Mouse (Mus musculus): Measurements from ENCODE around the gene Igf2r. TPM values are rescaled to one million over a fixed set of nuclear protein-coding genes. Genes with fewer than 3 reads are reported as not detected.

The Igf2r gene
- polyA plus RNA-seq, 1 experiment from 2014 or later, result 11.9 TPM

DNA sequence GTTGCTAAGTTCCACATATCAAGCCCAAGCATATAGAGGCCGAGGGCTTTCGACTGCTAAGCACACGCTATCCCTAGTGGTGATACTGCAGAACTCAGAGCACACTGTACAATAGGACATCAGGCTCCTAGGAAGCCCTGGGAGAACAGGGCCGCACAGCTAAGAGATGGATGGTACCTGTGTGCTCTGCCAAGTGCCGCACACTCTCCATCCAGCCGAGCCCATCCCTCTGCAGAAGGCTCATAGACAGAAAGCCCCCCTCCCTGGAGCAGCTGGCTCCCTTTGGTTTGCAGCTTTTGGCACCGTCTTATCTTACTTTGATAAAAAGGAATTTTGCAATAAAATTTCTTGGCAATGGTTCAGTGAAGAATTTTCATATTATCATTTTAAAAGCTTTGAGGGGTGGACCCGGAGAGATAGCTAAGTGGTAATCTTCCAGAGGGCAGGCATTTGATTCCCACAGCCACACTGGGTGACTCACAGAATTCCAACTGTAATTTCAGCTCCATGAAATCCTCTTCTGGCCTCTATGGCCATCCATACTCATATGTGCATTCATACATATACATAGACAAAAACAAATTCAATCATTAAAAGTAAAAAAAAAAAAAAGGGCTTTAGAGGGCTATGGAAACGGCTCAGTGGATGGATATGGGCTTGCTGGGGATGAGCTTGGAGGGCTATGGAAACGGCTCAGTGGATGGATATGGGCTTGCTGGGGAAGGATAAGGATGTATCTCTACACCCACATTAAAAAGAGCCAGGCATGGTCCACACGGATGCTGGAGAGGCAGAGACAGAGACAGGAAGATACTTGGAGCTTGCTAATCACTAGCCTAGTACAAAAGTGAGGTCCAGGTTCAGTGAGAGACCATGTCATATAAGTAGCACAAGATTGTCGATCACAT lies 30.2 kb upstream of the Igf2r start:
- no peak for ATAC-seq
- 85% methylated on average over 12 of the region's 12 CpGs for WGBS

GRCm38 (mm10) chr17:12798571-12798970 lies 29.1 kb upstream of the Igf2r start:
- H3K4me1 ChIP-seq (replicated peaks; ENCODE audit: control insufficient read depth, insufficient read depth, low read length), result peaks cover 5% of the 10 kb centered on the region
- H3K4me3 ChIP-seq (replicated peaks; ENCODE audit: low read length), result no peak overlapping the region
- no peak for ATAC-seq
- no peak overlapping the region for H3K27ac ChIP-seq (ENCODE audit: low read length)
- H3K27me3 ChIP-seq (replicated peaks; ENCODE audit: control insufficient read depth, insufficient read depth, low read length), result no peaks in the 10 kb centered on the region
- no peaks in the 10 kb centered on the region for H3K36me3 ChIP-seq (ENCODE audit: control insufficient read depth, insufficient read depth)
- no peaks in the 10 kb centered on the region for H3K9me3 ChIP-seq (ENCODE audit: control insufficient read depth, low read length)
- no peak overlapping the region for H3K9ac ChIP-seq (replicated peaks; ENCODE audit: low read depth, low read length)
- H3K4me2 ChIP-seq (ENCODE audit: low read length), result no peak overlapping the region
- WGBS, result 94% methylated on average over 3 of the region's 3 CpGs

More for the DNA sequence above, 30.2 kb upstream of the Igf2r start:
- Histone ChIP-seq H3K36me3 (ENCODE audit: control insufficient read depth, insufficient read depth) (no peaks in the 10 kb centered on the region), H3K27me3 (replicated peaks; ENCODE audit: control insufficient read depth, insufficient read depth, low read length) (no peaks in the 10 kb centered on the region), H3K4me2 (ENCODE audit: low read length) (no peak overlapping the region), H3K4me1 (replicated peaks; ENCODE audit: control insufficient read depth, insufficient read depth, low read length) (no peaks in the 10 kb centered on the region), H3K9me3 (ENCODE audit: control insufficient read depth, low read length) (no peaks in the 10 kb centered on the region), H3K9ac (replicated peaks; ENCODE audit: low read depth, low read length) (no peak overlapping the region), H3K4me3 (replicated peaks; ENCODE audit: low read length) (no peak overlapping the region), H3K27ac (ENCODE audit: low read length) (no peak overlapping the region)

DNA sequence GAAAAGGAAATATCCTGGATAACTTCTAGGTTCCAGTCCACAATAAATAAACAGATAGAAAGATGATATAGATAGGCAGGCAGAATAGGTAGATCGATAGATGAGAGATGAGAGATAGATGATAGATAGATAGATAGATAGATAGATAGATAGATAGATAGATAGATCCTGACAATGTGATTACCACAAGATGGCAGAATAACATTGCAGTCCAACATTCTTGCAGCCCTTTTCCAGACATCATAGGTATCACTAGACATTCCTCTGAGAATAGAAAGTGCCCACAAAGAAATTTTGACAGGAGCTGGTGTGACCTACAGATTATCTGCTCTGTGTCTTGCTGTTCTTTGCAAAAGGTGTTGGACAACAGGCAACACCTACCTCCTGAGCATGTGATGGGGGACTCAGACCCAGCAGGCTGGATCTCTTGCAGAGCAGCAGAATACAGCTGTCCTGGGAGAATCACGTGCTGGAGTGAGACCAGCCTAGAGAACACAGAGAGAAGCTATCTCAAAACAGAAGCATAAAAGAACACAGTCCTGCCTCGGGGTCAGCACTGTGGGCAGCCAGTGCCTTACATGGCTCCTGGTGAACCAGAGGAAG lies 28.1 kb upstream of the Igf2r start:
- H3K9me3 ChIP-seq (ENCODE audit: control insufficient read depth, low read length), result no peaks in the 10 kb centered on the region
- H3K4me3 ChIP-seq (replicated peaks; ENCODE audit: low read length), result no peak overlapping the region
- no peak for ATAC-seq
- H3K9ac ChIP-seq (replicated peaks; ENCODE audit: low read depth, low read length), result no peak overlapping the region
- no peaks in the 10 kb centered on the region for H3K36me3 ChIP-seq (ENCODE audit: control insufficient read depth, insufficient read depth)
- H3K4me1 ChIP-seq (replicated peaks; ENCODE audit: control insufficient read depth, insufficient read depth, low read length), result peaks cover 5% of the 10 kb centered on the region
- 82% methylated on average over 3 of the region's 3 CpGs for WGBS
- no peak overlapping the region for H3K27ac ChIP-seq (ENCODE audit: low read length)
- no peaks in the 10 kb centered on the region for H3K27me3 ChIP-seq (replicated peaks; ENCODE audit: control insufficient read depth, insufficient read depth, low read length)
- H3K4me2 ChIP-seq (ENCODE audit: low read length), result no peak overlapping the region

- Histone ChIP-seq H3K27me3 (replicated peaks; ENCODE audit: control insufficient read depth, insufficient read depth, low read length) (no peaks in the 10 kb centered on the region), H3K36me3 (ENCODE audit: control insufficient read depth, insufficient read depth) (no peaks in the 10 kb centered on the region), H3K9ac (replicated peaks; ENCODE audit: low read depth, low read length) (no peak overlapping the region), H3K4me1 (replicated peaks; ENCODE audit: control insufficient read depth, insufficient read depth, low read length) (peaks cover 5% of the 10 kb centered on the region), H3K27ac (ENCODE audit: low read length) (no peak overlapping the region), H3K9me3 (ENCODE audit: control insufficient read depth, low read length) (no peaks in the 10 kb centered on the region), H3K4me2 (ENCODE audit: low read length) (no peak overlapping the region), H3K4me3 (replicated peaks; ENCODE audit: low read length) (no peak overlapping the region)
- ATAC-seq, result no peak
- 92% methylated on average over 3 of the region's 3 CpGs for WGBS
Observed at GRCm38 (mm10) chr17:12796633-12797032, 27.2 kb upstream of the Igf2r start.

GRCm38 (mm10) chr17:12793660-12794406 lies 24.4 kb upstream of the Igf2r start:
- no peaks in the 10 kb centered on the region for H3K27me3 ChIP-seq (replicated peaks; ENCODE audit: control insufficient read depth, insufficient read depth, low read length)
- peaks cover 13% of the 10 kb centered on the region for H3K4me1 ChIP-seq (replicated peaks; ENCODE audit: control insufficient read depth, insufficient read depth, low read length)
- no peaks in the 10 kb centered on the region for H3K9me3 ChIP-seq (ENCODE audit: control insufficient read depth, low read length)
- 59% methylated on average over 8 of the region's 8 CpGs for WGBS
- ATAC-seq, result peak; percentile 67; the same call in 1 of the 2 replicates
- no peaks in the 10 kb centered on the region for H3K36me3 ChIP-seq (ENCODE audit: control insufficient read depth, insufficient read depth)
- no peak overlapping the region for H3K9ac ChIP-seq (replicated peaks; ENCODE audit: low read depth, low read length)
- H3K27ac ChIP-seq (ENCODE audit: low read length), result no peak overlapping the region; the same call in 1 of the 2 replicates
- no peak overlapping the region for H3K4me3 ChIP-seq (replicated peaks; ENCODE audit: low read length)
- no peak overlapping the region for H3K4me2 ChIP-seq (ENCODE audit: low read length)

DNA sequence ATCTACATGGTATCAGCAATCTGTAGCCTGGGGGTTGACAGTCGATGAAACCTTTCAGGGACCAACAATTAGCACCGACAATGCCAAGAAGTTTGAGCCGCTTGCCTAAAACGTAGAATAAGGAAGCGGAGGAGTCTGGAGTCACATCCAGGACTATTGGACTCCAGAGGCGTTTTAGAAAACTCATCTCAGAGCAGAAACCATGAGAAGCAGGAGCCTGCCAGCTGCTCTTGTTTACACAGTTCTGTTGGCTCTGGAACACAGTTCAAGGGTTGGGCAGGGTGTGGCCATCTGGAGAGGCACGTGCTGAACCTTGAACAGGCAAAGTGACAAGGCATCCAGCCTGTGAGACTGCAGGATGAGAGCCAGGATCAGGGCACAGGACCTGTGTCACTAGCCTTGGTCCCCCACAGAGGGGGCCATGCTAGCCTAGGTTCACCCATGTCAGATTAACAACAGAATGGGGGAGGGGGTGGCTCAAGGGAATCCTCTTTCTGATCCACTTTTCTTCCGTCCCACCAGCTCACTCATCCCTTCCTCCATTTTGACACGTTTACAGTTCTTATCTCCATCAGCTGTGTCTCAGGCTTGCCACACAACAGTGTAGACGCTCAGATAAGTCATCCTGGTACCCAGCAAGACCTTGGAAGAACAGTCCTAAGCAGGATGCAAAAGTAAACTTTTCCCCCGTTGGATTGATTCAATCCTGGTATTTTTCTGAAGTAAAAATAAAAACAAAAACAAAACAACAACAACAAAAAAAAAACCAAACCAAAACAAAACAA lies 23.1 kb upstream of the Igf2r start:
- H3K36me3 ChIP-seq (ENCODE audit: control insufficient read depth, insufficient read depth), result no peaks in the 10 kb centered on the region
- H3K4me3 ChIP-seq (replicated peaks; ENCODE audit: low read length), result no peak overlapping the region
- H3K4me2 ChIP-seq (ENCODE audit: low read length), result no peak overlapping the region
- no peak overlapping the region for H3K9ac ChIP-seq (replicated peaks; ENCODE audit: low read depth, low read length)
- no peak overlapping the region for H3K27ac ChIP-seq (ENCODE audit: low read length)
- H3K9me3 ChIP-seq (ENCODE audit: control insufficient read depth, low read length), result no peaks in the 10 kb centered on the region
- peaks cover 13% of the 10 kb centered on the region for H3K4me1 ChIP-seq (replicated peaks; ENCODE audit: control insufficient read depth, insufficient read depth, low read length)
- WGBS, result 78% methylated on average over 11 of the region's 11 CpGs
- ATAC-seq, result no peak
- no peaks in the 10 kb centered on the region for H3K27me3 ChIP-seq (replicated peaks; ENCODE audit: control insufficient read depth, insufficient read depth, low read length)

- Histone ChIP-seq H3K9ac (replicated peaks; ENCODE audit: low read depth, low read length) (no peak overlapping the region), H3K27ac (ENCODE audit: low read length) (no peak overlapping the region), H3K4me2 (ENCODE audit: low read length) (no peak overlapping the region), H3K27me3 (replicated peaks; ENCODE audit: control insufficient read depth, insufficient read depth, low read length) (no peaks in the 10 kb centered on the region), H3K4me3 (replicated peaks; ENCODE audit: low read length) (no peak overlapping the region), H3K4me1 (replicated peaks; ENCODE audit: control insufficient read depth, insufficient read depth, low read length) (peaks cover 13% of the 10 kb centered on the region), H3K36me3 (ENCODE audit: control insufficient read depth, insufficient read depth) (no peaks in the 10 kb centered on the region), H3K9me3 (ENCODE audit: control insufficient read depth, low read length) (no peaks in the 10 kb centered on the region)
- ATAC-seq, result no peak
- 41% methylated on average over 4 of the region's 4 CpGs for WGBS
Observed at GRCm38 (mm10) chr17:12791420-12791819, 22.0 kb upstream of the Igf2r start.

DNA sequence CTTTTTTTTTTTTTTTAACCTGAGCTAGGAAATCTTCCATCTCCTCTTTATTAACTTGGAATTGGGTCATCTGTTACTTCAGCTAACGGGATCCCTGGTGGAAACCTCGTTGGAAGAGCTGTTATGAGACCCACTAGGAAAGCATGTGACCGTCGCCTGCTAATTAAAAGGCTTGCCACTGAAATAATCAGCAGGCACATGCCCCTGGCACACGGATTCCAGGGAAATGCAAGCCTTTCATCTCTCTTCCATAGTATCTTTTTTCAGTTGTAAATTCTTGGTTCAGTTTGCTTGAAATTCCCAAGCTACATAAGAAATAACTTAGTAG lies 21.6 kb upstream of the Igf2r start:
- Histone ChIP-seq H3K4me2 (ENCODE audit: low read length) (no peak overlapping the region), H3K27ac (ENCODE audit: low read length) (no peak overlapping the region), H3K4me3 (replicated peaks; ENCODE audit: low read length) (no peak overlapping the region), H3K36me3 (ENCODE audit: control insufficient read depth, insufficient read depth) (no peaks in the 10 kb centered on the region), H3K4me1 (replicated peaks; ENCODE audit: control insufficient read depth, insufficient read depth, low read length) (peaks cover 13% of the 10 kb centered on the region), H3K9ac (replicated peaks; ENCODE audit: low read depth, low read length) (no peak overlapping the region), H3K27me3 (replicated peaks; ENCODE audit: control insufficient read depth, insufficient read depth, low read length) (no peaks in the 10 kb centered on the region), H3K9me3 (ENCODE audit: control insufficient read depth, low read length) (no peaks in the 10 kb centered on the region)
- WGBS, result 12% methylated on average over 5 of the region's 5 CpGs
- no peak for ATAC-seq

All from forebrain, embryonic 16.5 days (tissue).